Mouse (Mus musculus): Measurements from ENCODE around the gene Hist1h2ad. TPM values are rescaled to one million over a fixed set of nuclear protein-coding genes. Genes with fewer than 3 reads are reported as not detected.

Gene Hist1h2ad
- polyA plus RNA-seq, 1 experiment, result 1.2 TPM

DNA sequence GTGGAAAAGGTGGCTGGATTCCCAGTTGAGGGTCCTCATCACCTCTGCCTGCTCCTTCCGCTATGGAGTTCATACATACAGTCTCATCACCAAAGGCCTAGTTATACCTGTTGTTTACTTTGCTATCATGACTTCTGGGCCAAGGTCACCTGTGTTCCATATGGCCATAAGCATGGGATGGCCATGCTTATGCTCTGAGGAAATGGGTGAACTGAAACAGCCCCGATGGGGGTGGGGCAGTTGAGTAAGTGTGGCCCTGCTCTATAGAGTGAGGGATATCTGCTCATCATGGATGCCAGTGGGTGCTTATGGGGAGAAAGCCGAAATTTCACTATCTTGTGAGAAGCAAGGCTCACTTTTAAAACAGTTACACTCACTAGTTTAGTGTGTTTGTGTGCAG, 30.9 kb downstream of the Hist1h2ad start:
- H3K27me3 ChIP-seq (ENCODE audit: control insufficient read depth, insufficient read depth, low read length), result no peaks in the 10 kb centered on the region
- no peaks in the 10 kb centered on the region for H3K4me1 ChIP-seq (ENCODE audit: control insufficient read depth, insufficient read depth, low read length)
- WGBS, result 87% methylated on average over 3 of the region's 3 CpGs
- H3K27ac ChIP-seq (ENCODE audit: insufficient read depth, low read length), result no peak overlapping the region
- no peak overlapping the region for H3K4me3 ChIP-seq (replicated peaks; ENCODE audit: insufficient read depth, low read depth, low read length)
- TF ChIP-seq CTCF (IDR thresholded peaks at IDR 0.05; ENCODE audit: borderline replicate concordance, insufficient read depth, low read depth, low read length) (no peak), POLR2A (IDR thresholded peaks at IDR 0.05; ENCODE audit: borderline replicate concordance, insufficient read depth, low read length) (no peak)
- no peak for DNase-seq

DNA sequence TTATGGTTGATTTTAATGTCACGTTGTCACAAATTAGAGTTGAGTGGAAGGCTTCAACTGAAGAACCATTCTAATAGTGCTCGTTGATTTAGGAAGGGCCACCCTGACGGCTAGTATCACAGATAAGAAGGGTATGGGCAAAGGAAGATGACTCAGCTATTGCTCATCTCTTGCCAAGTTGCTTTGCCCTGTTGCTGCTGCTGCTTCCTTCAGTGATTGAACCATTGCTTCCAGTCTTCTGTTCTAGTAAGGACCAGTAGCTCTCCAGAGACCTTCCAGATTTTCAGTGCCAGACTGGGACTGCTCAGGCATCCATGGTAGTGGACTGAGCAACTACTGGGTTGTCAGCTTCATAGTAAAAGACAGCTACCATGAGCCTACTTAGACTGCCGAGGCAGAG, 35.0 kb downstream of the Hist1h2ad start:
- Histone ChIP-seq H3K4me1 (ENCODE audit: control insufficient read depth, insufficient read depth, low read length) (no peaks in the 10 kb centered on the region), H3K27me3 (ENCODE audit: control insufficient read depth, insufficient read depth, low read length) (no peaks in the 10 kb centered on the region), H3K4me3 (replicated peaks; ENCODE audit: insufficient read depth, low read depth, low read length) (no peak overlapping the region), H3K27ac (ENCODE audit: insufficient read depth, low read length) (no peak overlapping the region)
- DNase-seq, result no peak
- no peak for TF ChIP-seq POLR2A (IDR thresholded peaks at IDR 0.05; ENCODE audit: borderline replicate concordance, insufficient read depth, low read length)
- TF ChIP-seq CTCF (IDR thresholded peaks at IDR 0.05; ENCODE audit: borderline replicate concordance, insufficient read depth, low read depth, low read length), result no peak
- WGBS, result 91% methylated on average over 4 of the region's 4 CpGs

DNA sequence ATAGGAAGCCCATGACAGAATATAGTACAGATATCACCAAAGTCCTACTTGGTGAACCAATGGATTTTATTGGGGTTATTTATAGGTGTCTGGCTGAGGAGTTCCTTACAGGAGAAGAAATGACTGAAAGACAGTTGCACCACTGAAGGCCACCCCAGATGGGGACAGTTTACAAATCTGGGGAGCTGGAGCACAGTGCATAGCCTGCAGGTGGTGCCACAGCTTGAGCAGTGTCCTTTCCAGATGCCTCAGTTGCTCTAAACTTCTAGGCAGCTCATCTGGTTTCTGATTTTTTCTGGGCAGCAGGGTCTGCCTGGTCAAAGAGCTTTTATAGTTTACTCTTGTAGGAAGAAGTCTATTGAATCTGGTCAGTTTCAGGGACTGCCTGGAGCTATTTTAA, 35.7 kb downstream of the Hist1h2ad start:
- TF ChIP-seq CTCF (IDR thresholded peaks at IDR 0.05; ENCODE audit: borderline replicate concordance, insufficient read depth, low read depth, low read length) (no peak), POLR2A (IDR thresholded peaks at IDR 0.05; ENCODE audit: borderline replicate concordance, insufficient read depth, low read length) (no peak)
- Histone ChIP-seq H3K4me3 (replicated peaks; ENCODE audit: insufficient read depth, low read depth, low read length) (no peak overlapping the region), H3K27ac (ENCODE audit: insufficient read depth, low read length) (no peak overlapping the region), H3K27me3 (ENCODE audit: control insufficient read depth, insufficient read depth, low read length) (no peaks in the 10 kb centered on the region), H3K4me1 (ENCODE audit: control insufficient read depth, insufficient read depth, low read length) (no peaks in the 10 kb centered on the region)
- no peak for DNase-seq

DNA sequence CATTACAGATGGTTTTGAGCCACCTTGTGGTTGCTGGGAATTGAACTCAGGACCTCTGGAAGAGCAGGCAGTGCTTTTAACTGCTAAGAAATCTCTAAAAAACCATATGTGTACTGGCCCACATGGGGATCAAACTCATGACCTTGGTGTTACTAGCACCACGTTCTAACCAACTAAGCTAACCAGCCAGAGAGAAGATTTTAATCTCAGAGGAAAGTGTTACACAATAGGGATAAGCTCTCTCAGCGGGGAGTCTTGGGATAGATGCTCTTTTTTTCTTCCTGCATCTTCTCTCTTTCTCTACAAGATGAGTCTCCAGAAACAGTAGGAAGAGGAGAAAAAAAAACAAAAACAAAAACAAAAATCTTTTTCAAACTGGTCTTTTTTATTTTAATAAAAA, 36.2 kb downstream of the Hist1h2ad start:
- no peaks in the 10 kb centered on the region for H3K27me3 ChIP-seq (ENCODE audit: control insufficient read depth, insufficient read depth, low read length)
- no peak overlapping the region for H3K27ac ChIP-seq (ENCODE audit: insufficient read depth, low read length)
- WGBS, result 73% methylated on average over 2 of the region's 2 CpGs
- TF ChIP-seq CTCF (IDR thresholded peaks at IDR 0.05; ENCODE audit: borderline replicate concordance, insufficient read depth, low read depth, low read length) (no peak), POLR2A (IDR thresholded peaks at IDR 0.05; ENCODE audit: borderline replicate concordance, insufficient read depth, low read length) (no peak)
- H3K4me3 ChIP-seq (replicated peaks; ENCODE audit: insufficient read depth, low read depth, low read length), result no peak overlapping the region
- H3K4me1 ChIP-seq (ENCODE audit: control insufficient read depth, insufficient read depth, low read length), result no peaks in the 10 kb centered on the region
- DNase-seq, result no peak

DNA sequence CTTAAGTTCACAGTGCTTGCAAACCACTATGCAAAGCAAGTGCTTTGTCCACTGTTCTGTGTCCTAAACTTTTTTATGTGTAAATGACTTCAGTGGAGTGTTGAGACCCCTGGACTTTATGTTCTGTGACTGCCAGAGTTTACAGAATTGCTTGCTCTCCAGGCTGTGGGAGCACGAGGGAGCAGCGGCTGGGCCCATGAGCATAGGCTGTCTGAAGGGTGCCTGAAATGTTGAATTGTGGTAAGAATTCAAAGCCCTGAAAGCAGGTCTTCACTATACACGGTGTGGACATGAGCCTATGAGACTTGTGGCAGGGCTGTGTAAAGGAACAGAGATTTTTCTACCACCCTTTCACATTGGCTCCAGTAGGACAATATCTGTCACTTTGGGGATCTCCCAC, 37.5 kb downstream of the Hist1h2ad start:
- 84% methylated on average over 3 of the region's 3 CpGs for WGBS
- Histone ChIP-seq H3K27me3 (ENCODE audit: control insufficient read depth, insufficient read depth, low read length) (no peaks in the 10 kb centered on the region), H3K4me1 (ENCODE audit: control insufficient read depth, insufficient read depth, low read length) (no peaks in the 10 kb centered on the region), H3K4me3 (replicated peaks; ENCODE audit: insufficient read depth, low read depth, low read length) (no peak overlapping the region), H3K27ac (ENCODE audit: insufficient read depth, low read length) (no peak overlapping the region)
- TF ChIP-seq CTCF (IDR thresholded peaks at IDR 0.05; ENCODE audit: borderline replicate concordance, insufficient read depth, low read depth, low read length) (no peak), POLR2A (IDR thresholded peaks at IDR 0.05; ENCODE audit: borderline replicate concordance, insufficient read depth, low read length) (no peak)
- no peak for DNase-seq

DNA sequence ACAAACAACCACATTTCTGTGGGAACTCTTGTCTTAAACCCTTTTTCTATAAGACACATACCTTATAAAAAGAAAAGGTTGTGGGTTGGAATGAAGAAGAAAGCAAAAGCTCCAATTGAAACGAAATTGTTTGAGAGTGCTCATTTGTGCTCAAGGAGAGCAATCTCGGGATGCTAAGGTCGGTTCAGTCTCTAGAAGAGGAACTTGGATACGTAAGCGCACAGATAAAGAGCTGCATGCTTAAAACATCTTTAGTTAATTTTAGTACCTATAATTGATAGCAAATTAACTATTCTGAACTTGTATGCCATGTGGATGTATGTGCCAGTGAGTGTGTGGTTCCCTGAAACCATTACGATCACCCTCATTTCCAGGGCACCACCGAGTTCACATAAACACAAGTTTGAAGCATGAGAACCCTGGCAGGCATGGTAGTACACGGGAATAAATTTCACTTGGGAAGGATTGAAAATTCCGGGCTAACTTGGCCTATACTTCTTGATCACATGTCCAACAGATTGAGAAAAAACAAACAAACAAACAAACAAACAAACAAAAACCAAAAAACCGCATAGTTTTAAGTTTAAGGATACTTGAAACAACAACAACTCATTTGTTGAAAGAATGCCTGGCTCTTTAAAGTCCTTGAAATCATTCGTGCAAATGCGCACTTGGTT, 46.0 kb downstream of the Hist1h2ad start:
- 33% methylated on average over 12 of the region's 12 CpGs for WGBS
- Histone ChIP-seq H3K4me1 (ENCODE audit: control insufficient read depth, insufficient read depth, low read length) (peaks cover 5% of the 10 kb centered on the region; the same call in 1 of the 2 replicates), H3K27me3 (ENCODE audit: control insufficient read depth, insufficient read depth, low read length) (no peaks in the 10 kb centered on the region), H3K27ac (ENCODE audit: insufficient read depth, low read length) (peak overlapping the region; percentile 97), H3K4me3 (replicated peaks; ENCODE audit: insufficient read depth, low read depth, low read length) (peak overlapping the region; percentile 88)
- TF ChIP-seq CTCF (IDR thresholded peaks at IDR 0.05; ENCODE audit: borderline replicate concordance, insufficient read depth, low read depth, low read length), result no peak
- TF ChIP-seq POLR2A (IDR thresholded peaks at IDR 0.05; ENCODE audit: borderline replicate concordance, insufficient read depth, low read length), result no peak
- peak in 1 of 2 experiments; percentile 13 for DNase-seq

DNA sequence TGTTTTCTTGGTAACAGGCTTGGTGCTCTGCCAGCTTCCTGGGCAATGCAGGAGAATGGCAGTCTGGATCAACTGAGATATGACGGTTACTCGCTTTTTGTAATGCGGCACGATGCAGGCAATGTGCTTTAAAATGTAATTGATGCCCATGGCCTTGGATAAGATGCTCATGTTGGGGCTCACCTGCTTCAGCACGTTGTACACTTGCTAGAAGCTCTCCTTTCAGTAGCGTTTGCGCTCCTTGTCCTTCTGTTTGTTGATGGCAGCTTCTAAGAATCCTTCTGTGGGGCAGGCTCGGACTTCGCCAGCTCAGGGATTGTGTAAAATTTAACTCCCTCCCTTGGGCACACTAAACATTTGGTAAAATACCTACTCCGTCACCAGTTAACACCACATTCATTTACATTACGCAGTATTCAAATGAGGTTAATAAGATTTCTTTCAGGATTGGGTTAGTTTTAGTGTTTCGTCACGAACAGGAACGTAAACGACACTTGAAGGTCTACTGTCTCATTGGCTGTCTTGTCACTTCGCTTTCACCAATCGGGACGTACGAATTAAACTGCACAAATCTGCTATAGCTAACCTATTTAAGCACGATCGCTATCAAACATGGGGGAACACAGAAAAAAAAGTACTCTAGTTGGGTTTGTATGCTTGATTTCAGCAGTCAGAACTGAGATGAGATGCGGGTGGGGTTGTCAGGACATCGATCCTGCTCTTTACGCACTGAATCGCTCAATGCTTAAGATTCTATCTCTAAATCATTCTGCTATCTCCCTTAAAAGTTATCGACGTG, 46.8 kb downstream of the Hist1h2ad start, which contains the start of gene Hist1h2be:
Gene Hist1h2be (minus strand): TSS at position 392 of the 799 bp plus-strand sequence.
- no peaks in the 10 kb centered on the region for H3K27me3 ChIP-seq (ENCODE audit: control insufficient read depth, insufficient read depth, low read length)
- H3K4me1 ChIP-seq (ENCODE audit: control insufficient read depth, insufficient read depth, low read length), result peaks cover 5% of the 10 kb centered on the region; the same call in 1 of the 2 replicates
- peak within 1 kb of the TSS; percentile 88 for H3K4me3 ChIP-seq (replicated peaks; ENCODE audit: insufficient read depth, low read depth, low read length)
- no peak for TF ChIP-seq POLR2A (IDR thresholded peaks at IDR 0.05; ENCODE audit: borderline replicate concordance, insufficient read depth, low read length)
- no peak for TF ChIP-seq CTCF (IDR thresholded peaks at IDR 0.05; ENCODE audit: borderline replicate concordance, insufficient read depth, low read depth, low read length)
- H3K27ac ChIP-seq (ENCODE audit: insufficient read depth, low read length), result peak within 1 kb of the TSS; percentile 97
- DNase-seq, result peak; percentile 81 to 92
- under 1% methylated on average over 27 of the region's 27 CpGs for WGBS

Measured in cerebellum, adult 2 months (tissue).